Mouse (Mus musculus) liver, embryonic 14.5 days (tissue): ENCODE measurements around the gene Axdnd1.

Experiments
- CTCF ChIP-seq: IDR thresholded peaks from 2 replicates; pipeline ENCODE4 v1.5.1; 2016; ENCODE audit warnings: antibody characterized with exemption, low read depth, control low read depth
- EP300 ChIP-seq: IDR thresholded peaks from 2 replicates; pipeline ENCODE4 v1.6.1; 2016; ENCODE audit warnings: antibody characterized with exemption, low read depth

GRCm38 (mm10) chr1:156460216-156460615 lies 39.3 kb upstream of the Axdnd1 start:
- TF ChIP-seq CTCF (no peak), EP300 (no peak)
